Mouse (Mus musculus) CH12.LX (cell line): Measurements from ENCODE around the gene Gm11084. TPM values are rescaled to one million over a fixed set of nuclear protein-coding genes. Genes with fewer than 3 reads are reported as not detected.

Experiments
- DNase-seq: peaks from one replicate; pipeline ENCODE4 v3.0.0-alpha.2; 2013; ENCODE audit errors: extremely low read depth
- H3K27ac ChIP-seq: 2 replicates; pipeline ENCODE4 v1.5.1; 2012; ENCODE audit warnings: low read depth, mild to moderate bottlenecking, control low read depth, moderate library complexity; ENCODE audit not compliant: insufficient read depth
- H3K27me3 ChIP-seq: replicated peaks from 2 replicates; pipeline ENCODE3; 2012; ENCODE audit warnings: inconsistent platforms
- H3K36me3 ChIP-seq, 2 experiments: replicated peaks in 1 of 2; 2 replicates each; pipeline versions ENCODE3 to v1.6.1; 2012; ENCODE audit warnings: inconsistent platforms in 1 of 2, low read length in 1 of 2, mild to moderate bottlenecking in 1 of 2, mixed read lengths in 1 of 2, moderate library complexity in 1 of 2; ENCODE audit not compliant: control insufficient read depth in 1 of 2, insufficient read depth in 1 of 2
- H3K4me1 ChIP-seq, 2 experiments: 2 replicates each; pipeline ENCODE4 v1.6.1; 2012; ENCODE audit warnings: inconsistent platforms in 1 of 2, moderate library complexity in 1 of 2; ENCODE audit not compliant: insufficient read depth in 2 of 2, control insufficient read depth in 1 of 2
- H3K4me2 ChIP-seq: 2 replicates; pipeline ENCODE4 v1.6.1; 2012; ENCODE audit warnings: low read depth, mild to moderate bottlenecking, control low read depth; ENCODE audit not compliant: poor library complexity, insufficient read depth, severe bottlenecking
- H3K4me3 ChIP-seq, 3 experiments: fragments of 150-350 bp in 1 of 3; sonication (generic) in 1 of 3; replicated peaks in 1 of 3; 2 replicates each; pipeline versions ENCODE3 to v1.5.1; 2011 to 2012; ENCODE audit warnings: low read depth in 2 of 3, low read length in 2 of 3, mild to moderate bottlenecking in 2 of 3, moderate library complexity in 2 of 3, control low read depth in 1 of 3, improper control_type of control experiment in 1 of 3, inconsistent platforms in 1 of 3, mixed read lengths in 1 of 3; ENCODE audit not compliant: poor library complexity in 1 of 3
- H3K79me2 ChIP-seq: replicated peaks from 2 replicates; pipeline ENCODE4 v1.6.1; 2012; ENCODE audit warnings: mild to moderate bottlenecking, moderate library complexity; ENCODE audit not compliant: control insufficient read depth, poor library complexity, insufficient read depth, severe bottlenecking; ENCODE audit errors: extremely low read depth
- H3K9ac ChIP-seq: 2 replicates; pipeline ENCODE4 v1.6.1; 2012; ENCODE audit warnings: low read depth, mild to moderate bottlenecking, control low read depth, moderate library complexity; ENCODE audit not compliant: insufficient read depth
- H3K9me3 ChIP-seq: replicated peaks from 2 replicates; pipeline ENCODE3; 2012; ENCODE audit warnings: low read length, inconsistent platforms, mixed read lengths
- CHD2 ChIP-seq: IDR thresholded peaks from 2 replicates; pipeline ENCODE4 v1.6.1; 2011; ENCODE audit warnings: low read length, improper control_type of control experiment
- CTCF ChIP-seq, 2 experiments: IDR thresholded peaks in 1 of 2; conservative IDR thresholded peaks in 1 of 2; 2 replicates each; pipeline ENCODE4 v1.5.1; 2011 to 2012; ENCODE audit warnings: low read depth in 2 of 2, low read length in 2 of 2, improper control_type of control experiment in 1 of 2, inconsistent platforms in 1 of 2, mild to moderate bottlenecking in 1 of 2, moderate library complexity in 1 of 2
- E2F4 ChIP-seq: IDR thresholded peaks from 2 replicates; pipeline ENCODE4 v1.6.1; 2011; ENCODE audit warnings: low read depth, low read length, improper control_type of control experiment; ENCODE audit not compliant: insufficient replicate concordance
- EP300 ChIP-seq: IDR thresholded peaks from 2 replicates; pipeline ENCODE4 v1.6.1; 2011; ENCODE audit warnings: low read length, improper control_type of control experiment
- ETS1 ChIP-seq: conservative IDR thresholded peaks from 2 replicates; pipeline ENCODE4 v1.6.1; 2012; ENCODE audit warnings: low read depth, mild to moderate bottlenecking, inconsistent platforms, low read length, improper control_type of control experiment, moderate library complexity
- GABPA ChIP-seq: IDR thresholded peaks from 2 replicates; pipeline ENCODE4 v1.6.1; 2012; ENCODE audit warnings: low read depth, low read length, improper control_type of control experiment, inconsistent platforms; ENCODE audit not compliant: insufficient replicate concordance
- HCFC1 ChIP-seq: IDR thresholded peaks from 2 replicates; pipeline ENCODE4 v1.6.1; 2012; ENCODE audit warnings: low read depth, mild to moderate bottlenecking, inconsistent platforms, low read length, improper control_type of control experiment
- IRF4 ChIP-seq: IDR thresholded peaks from 2 replicates; pipeline ENCODE4 v1.6.1; 2014; ENCODE audit warnings: low read depth, mild to moderate bottlenecking, inconsistent platforms, low read length, improper control_type of control experiment
- JUN ChIP-seq: IDR thresholded peaks from 2 replicates; pipeline ENCODE4 v1.6.1; 2011; ENCODE audit warnings: low read depth, mild to moderate bottlenecking, low read length, improper control_type of control experiment, moderate library complexity; ENCODE audit not compliant: insufficient read depth
- JUND ChIP-seq: conservative IDR thresholded peaks from 2 replicates; pipeline ENCODE4 v1.6.1; 2011; ENCODE audit warnings: low read depth, low read length, improper control_type of control experiment
- KAT2A ChIP-seq: IDR thresholded peaks from 2 replicates; pipeline ENCODE4 v1.6.1; 2012; ENCODE audit warnings: low read length, improper control_type of control experiment, inconsistent platforms; ENCODE audit not compliant: insufficient replicate concordance
- MAFK ChIP-seq: IDR thresholded peaks from 2 replicates; pipeline ENCODE4 v1.6.1; 2011; ENCODE audit warnings: low read length, improper control_type of control experiment; ENCODE audit not compliant: insufficient replicate concordance
- MAZ ChIP-seq: IDR thresholded peaks from 2 replicates; pipeline ENCODE4 v1.6.1; 2012; ENCODE audit warnings: low read depth, mild to moderate bottlenecking, inconsistent platforms, low read length, improper control_type of control experiment, moderate library complexity
- MXI1 ChIP-seq: IDR thresholded peaks from 2 replicates; pipeline ENCODE4 v1.6.1; 2011; ENCODE audit warnings: mild to moderate bottlenecking, low read depth, low read length, improper control_type of control experiment
- MYC ChIP-seq: IDR thresholded peaks from 2 replicates; pipeline ENCODE4 v1.6.1; 2011; ENCODE audit warnings: low read depth, mild to moderate bottlenecking, improper control_type of control experiment, low read length
- NRF1 ChIP-seq: IDR thresholded peaks from 2 replicates; pipeline ENCODE4 v1.6.1; 2014; ENCODE audit warnings: low read depth, mild to moderate bottlenecking, inconsistent platforms, low read length, improper control_type of control experiment, moderate library complexity
- PAX5 ChIP-seq: IDR thresholded peaks from 2 replicates; pipeline ENCODE4 v1.6.1; 2012; ENCODE audit warnings: low read length, inconsistent platforms, mixed read lengths
- POLR2A ChIP-seq: IDR thresholded peaks from 2 replicates; pipeline ENCODE4 v1.6.1; 2011; ENCODE audit warnings: low read depth, mild to moderate bottlenecking, improper control_type of control experiment, low read length
- POLR2AphosphoS2 ChIP-seq: IDR thresholded peaks from 2 replicates; pipeline ENCODE4 v1.6.1; 2011; ENCODE audit warnings: low read depth, low read length, improper control_type of control experiment
- RAD21 ChIP-seq: IDR thresholded peaks from 2 replicates; pipeline ENCODE4 v1.6.1; 2011; ENCODE audit warnings: low read depth, mild to moderate bottlenecking, low read length, improper control_type of control experiment, moderate library complexity
- RCOR1 ChIP-seq: conservative IDR thresholded peaks from 2 replicates; pipeline ENCODE4 v1.6.1; 2012; ENCODE audit warnings: low read depth, mild to moderate bottlenecking, inconsistent platforms, low read length, improper control_type of control experiment
- SIN3A ChIP-seq: IDR thresholded peaks from 2 replicates; pipeline ENCODE4 v1.6.1; 2012; ENCODE audit warnings: low read length, improper control_type of control experiment, inconsistent platforms
- TCF12 ChIP-seq: IDR thresholded peaks from 2 replicates; pipeline ENCODE4 v1.6.1; 2014; ENCODE audit warnings: low read depth, mild to moderate bottlenecking, inconsistent platforms, low read length, improper control_type of control experiment
- USF1 ChIP-seq: IDR thresholded peaks from 2 replicates; pipeline ENCODE4 v1.6.1; 2014; ENCODE audit warnings: low read depth, mild to moderate bottlenecking, inconsistent platforms, low read length, improper control_type of control experiment
- USF2 ChIP-seq: conservative IDR thresholded peaks from 2 replicates; pipeline ENCODE4 v1.6.1; 2011; ENCODE audit warnings: low read depth, low read length, improper control_type of control experiment
- ZC3H11A ChIP-seq: IDR thresholded peaks from 2 replicates; pipeline ENCODE4 v1.6.1; 2012; ENCODE audit warnings: low read depth, mild to moderate bottlenecking, inconsistent platforms, low read length, improper control_type of control experiment
- ZKSCAN1 ChIP-seq: IDR thresholded peaks from 2 replicates; pipeline ENCODE4 v1.6.1; 2012; ENCODE audit warnings: low read depth, inconsistent platforms, low read length, improper control_type of control experiment, borderline replicate concordance
- ZNF384 ChIP-seq: IDR thresholded peaks from 2 replicates; pipeline ENCODE4 v1.6.1; 2012; ENCODE audit warnings: low read depth, low read length, improper control_type of control experiment, inconsistent platforms
- dilution Hi-C: fragments of 300-500 bp; cut with MboI; formaldehyde crosslinking; loops from 2 replicates; pipeline ENCODE4 v1.14.3; 2020; ENCODE audit warnings: low sequenced_read_pairs; ENCODE audit not compliant: extremely low pct_unique_long_range_greater_than_20kb, extremely low pct_ligation_motif_present
- in situ Hi-C: fragments of 300-500 bp; cut with MboI; formaldehyde crosslinking; loops from 3 replicates; pipeline ENCODE4 v1.14.3; 2019; ENCODE audit warnings: low sequenced_read_pairs, low pct_ligation_motif_present, low pct_unique_long_range_greater_than_20kb, mixed read lengths
- polyA plus RNA-seq: library from polyadenylated mRNA; unstranded; fragments of >175 nt; gene quantifications from 2 replicates; pipeline ENCODE4 v1.2.1, GENCODE M21; 2012; ENCODE audit warnings: low read depth; ENCODE audit not compliant: insufficient read length
- total RNA-seq, 2 experiments: library from RNA; depleted of rRNA; stranded (reverse); fragments of 300-350 nt in 1 of 2; fragments of >200 nt in 1 of 2; gene quantifications; 2 replicates each; pipeline ENCODE4 v1.2.3; 2012 to 2014

Gene Gm11084
- total and polyA plus RNA-seq, 3 experiments, result not detected

- Histone ChIP-seq H3K4me2 (no peak overlapping the region), H3K79me2 (no peaks in the 10 kb centered on the region), H3K4me3 (no peak overlapping the region), H3K9ac (0 out of 2 replicates have a peak overlapping the region, but pooled peaks have one; percentile 18), H3K27ac (peak overlapping the region; percentile 94; the same call in 1 of the 2 replicates), H3K9me3 (peaks cover 14% of the 10 kb centered on the region), H3K4me1 (peaks cover 11 to 34% of the 10 kb centered on the region in 2 experiments), H3K27me3 (no peaks in the 10 kb centered on the region), H3K36me3 (no peaks in the 10 kb centered on the region)
- in situ Hi-C loops (no loop called here), dilution Hi-C loops (no loop called here)
- DNase-seq, result no peak
- TF ChIP-seq MAFK (no peak), MAZ (no peak), HCFC1 (no peak), SIN3A (no peak)
Observed at GRCm38 (mm10) chr2:73005611-73006515, 19.3 kb upstream of the Gm11084 start.

- Histone ChIP-seq H3K27ac (peak overlapping the region; percentile 94), H3K4me2 (peak overlapping the region; percentile 65), H3K9me3 (peaks cover 2% of the 10 kb centered on the region), H3K9ac (peak overlapping the region; percentile 62), H3K36me3 (no peaks in the 10 kb centered on the region), H3K4me1 (peaks cover 11 to 41% of the 10 kb centered on the region in 2 experiments), H3K79me2 (no peaks in the 10 kb centered on the region), H3K4me3 (peak overlapping the region; percentile 21 to 50 (median 39)), H3K27me3 (no peaks in the 10 kb centered on the region)
- dilution Hi-C loops, result no loop called here
- peak; percentile 92 for DNase-seq
- in situ Hi-C loops, result no loop called here
- TF ChIP-seq GABPA (no peak), RCOR1 (no peak), USF2 (no peak), IRF4 (peak; percentile 76), TCF12 (peak; percentile 92), ETS1 (peak; percentile 53), JUN (peak; percentile 30), ZC3H11A (no peak), RAD21 (peak; percentile 18), CHD2 (peak; percentile 98), MYC (no peak), ZKSCAN1 (no peak), POLR2AphosphoS2 (peak; percentile 62; the same call in 1 of the 2 replicates), EP300 (peak; percentile 70), PAX5 (no peak), MAFK (peak; percentile 52; the same call in 1 of the 2 replicates), KAT2A (no peak), NRF1 (peak; percentile 67), CTCF (conservative IDR thresholded peaks at IDR 0.05 in 1 of 2, IDR thresholded peaks at IDR 0.05 in 1 of 2; ENCODE audit: low read depth in 2 of 2, low read length in 2 of 2) (no peak), MXI1 (peak; percentile 76), USF1 (no peak), E2F4 (0 out of 2 replicates have a peak, but pooled peaks have one; percentile 51), JUND (peak; percentile 63; the same call in 1 of the 2 replicates), POLR2A (peak; percentile 65; the same call in 1 of the 2 replicates), ZNF384 (no peak), MAZ (peak; percentile 83; the same call in 1 of the 2 replicates)
Observed at GRCm38 (mm10) chr2:73003751-73004717, 17.5 kb upstream of the Gm11084 start.
